Mouse (Mus musculus): Measurements from ENCODE around the gene Fat4.
A peak's percentile ranks its signal among the peaks of the same experiment; 100 is the strongest.

Gene Fat4

GRCm38 (mm10) chr3:38907676-38908425, 21.1 kb downstream of the Fat4 start:
- DNase-seq: no peak

- DNase-seq: no peak
Measured at GRCm38 (mm10) chr3:38908426-38909111, 21.8 kb downstream of the Fat4 start.

- no peak for DNase-seq
Measured at GRCm38 (mm10) chr3:38912768-38913487, 26.2 kb downstream of the Fat4 start.

- no peak for DNase-seq
Measured at GRCm38 (mm10) chr3:38913488-38914105, 26.9 kb downstream of the Fat4 start.

- DNase-seq: no peak
Measured at GRCm38 (mm10) chr3:38918926-38919325, 32.2 kb downstream of the Fat4 start.

- DNase-seq: no peak
Measured at GRCm38 (mm10) chr3:38921031-38921430, 34.3 kb downstream of the Fat4 start.

- no peak for DNase-seq
Measured at GRCm38 (mm10) chr3:38923251-38923686, 36.5 kb downstream of the Fat4 start.

GRCm38 (mm10) chr3:38928076-38928686, 41.4 kb downstream of the Fat4 start:
- DNase-seq: no peak

GRCm38 (mm10) chr3:38928751-38929150, 42.0 kb downstream of the Fat4 start:
- DNase-seq: no peak

- peak; percentile 49 for DNase-seq
Measured at GRCm38 (mm10) chr3:38934780-38935179, 48.0 kb downstream of the Fat4 start.

- no peak for DNase-seq
Measured at GRCm38 (mm10) chr3:38936485-38936884, 49.7 kb downstream of the Fat4 start.

GRCm38 (mm10) chr3:38937159-38937558, 50.4 kb downstream of the Fat4 start:
- DNase-seq: no peak

- DNase-seq: no peak
Measured at GRCm38 (mm10) chr3:38938136-38938535, 51.4 kb downstream of the Fat4 start.

- DNase-seq: no peak
Measured at GRCm38 (mm10) chr3:38939573-38939972, 52.8 kb downstream of the Fat4 start.

- no peak for DNase-seq
Measured at GRCm38 (mm10) chr3:38940327-38940726, 53.6 kb downstream of the Fat4 start.

GRCm38 (mm10) chr3:38945157-38945556, 58.4 kb downstream of the Fat4 start:
- DNase-seq: no peak

GRCm38 (mm10) chr3:38947706-38948105, 61.0 kb downstream of the Fat4 start:
- no peak for DNase-seq

- DNase-seq: no peak
Measured at GRCm38 (mm10) chr3:38952602-38953001, 65.9 kb downstream of the Fat4 start.

GRCm38 (mm10) chr3:38954196-38954595, 67.5 kb downstream of the Fat4 start:
- DNase-seq: no peak

GRCm38 (mm10) chr3:38956012-38956648, 69.4 kb downstream of the Fat4 start:
- no peak for DNase-seq

GRCm38 (mm10) chr3:38957186-38957585, 70.4 kb downstream of the Fat4 start:
- no peak for DNase-seq

GRCm38 (mm10) chr3:38962328-38962727, 75.6 kb downstream of the Fat4 start:
- no peak for DNase-seq

Data from right cerebral cortex, postnatal 25 days (tissue).